Mouse (Mus musculus): ENCODE measurements around the gene Cldn16.

GRCm38 (mm10) chr16:26422078-26422477 is 40.9 kb upstream of the Cldn16 start:
- TF ChIP-seq CTCF (conservative IDR thresholded peaks at IDR 0.05; ENCODE audit: low read length), result no peak
- no peak for TF ChIP-seq POU5F1 (IDR thresholded peaks at IDR 0.05; ENCODE audit: borderline replicate concordance, low read length)

Measured in E14TG2a.4 (cell line).